Mouse (Mus musculus) intestine, embryonic 16.5 days (tissue): ENCODE measurements at regions not wholly inside any gene's neighbourhood (a gene's known extent, or its start where the extent isn't known, plus 50 kb on each side); places are given as distances from the start of the nearest gene placed in this dataset.

Source experiments
- ATAC-seq: fragments of 200-750 bp; cut with Nextera tagmentation; 2 replicates; pipeline ENCODE4 v1.8.0; 2017; ENCODE audit warnings: moderate TSS enrichment, moderate library complexity
- H3K27ac ChIP-seq: fragments of 300-500 bp; sonication (generic); 2 replicates; pipeline ENCODE4 v1.5.1; 2014; ENCODE audit warnings: mild to moderate bottlenecking, low read length
- H3K27me3 ChIP-seq: fragments of 300-500 bp; sonication (generic); replicated peaks from 2 replicates; pipeline ENCODE4 v1.6.1; 2014; ENCODE audit warnings: low read length, control low read depth, mixed read lengths; ENCODE audit not compliant: control insufficient read depth, insufficient read depth
- H3K36me3 ChIP-seq: fragments of 300-500 bp; sonication (generic); 2 replicates; pipeline ENCODE4 v1.6.1; 2014; ENCODE audit warnings: low read length, control low read depth; ENCODE audit not compliant: control insufficient read depth, insufficient read depth
- H3K4me1 ChIP-seq: fragments of 300-500 bp; sonication (generic); 2 replicates; pipeline ENCODE4 v1.6.1; 2014; ENCODE audit warnings: low read length, control low read depth, mixed read lengths; ENCODE audit not compliant: control insufficient read depth, insufficient read depth
- H3K4me2 ChIP-seq: fragments of 300-500 bp; sonication (generic); 2 replicates; pipeline ENCODE4 v1.6.1; 2014; ENCODE audit warnings: low read depth, low read length, control low read depth
- H3K4me3 ChIP-seq: fragments of 300-500 bp; sonication (generic); 2 replicates; pipeline ENCODE4 v1.5.1; 2014; ENCODE audit warnings: mild to moderate bottlenecking, low read length
- H3K9ac ChIP-seq: fragments of 300-500 bp; sonication (generic); 2 replicates; pipeline ENCODE4 v1.6.1; 2014; ENCODE audit warnings: low read depth, low read length
- H3K9me3 ChIP-seq: fragments of 300-500 bp; sonication (generic); 2 replicates; pipeline ENCODE4 v1.6.1; 2016; ENCODE audit warnings: low read length, control low read depth; ENCODE audit not compliant: control insufficient read depth
- WGBS: fragments of 180-500 bp; shearing (Covaris S2); extraction: QIAGEN DNeasy Blood & Tissue Kit; methylation state at CpG from one replicate; pipeline ENCODE4 v1.1.7; 2014; 5-methylcytosine and 5-hydroxymethylcytosine counted together

- H3K27me3 ChIP-seq: no peaks in the 10 kb centered on the region
- no peak overlapping the region for H3K4me2 ChIP-seq
- no peaks in the 10 kb centered on the region for H3K9me3 ChIP-seq
- no peaks in the 10 kb centered on the region for H3K4me1 ChIP-seq
- no peak overlapping the region for H3K4me3 ChIP-seq
- H3K27ac ChIP-seq: no peak overlapping the region
- no peak overlapping the region for H3K9ac ChIP-seq
- ATAC-seq: no peak
- WGBS: 86% methylated on average over 4 of the region's 4 CpGs
- no peaks in the 10 kb centered on the region for H3K36me3 ChIP-seq
Observed at GRCm38 (mm10) chr8:88916064-88916463, 127.9 kb downstream of the Sall1 start.

GRCm38 (mm10) chr8:88914657-88915056 is 129.3 kb downstream of the Sall1 start:
- no peak overlapping the region for H3K9ac ChIP-seq
- 87% methylated on average over 6 of the region's 6 CpGs for WGBS
- no peaks in the 10 kb centered on the region for H3K9me3 ChIP-seq
- H3K4me3 ChIP-seq: no peak overlapping the region
- H3K27ac ChIP-seq: no peak overlapping the region
- no peak for ATAC-seq
- H3K27me3 ChIP-seq: no peaks in the 10 kb centered on the region
- H3K4me2 ChIP-seq: no peak overlapping the region
- H3K4me1 ChIP-seq: no peaks in the 10 kb centered on the region
- H3K36me3 ChIP-seq: no peaks in the 10 kb centered on the region

- no peak overlapping the region for H3K4me3 ChIP-seq
- no peaks in the 10 kb centered on the region for H3K9me3 ChIP-seq
- H3K4me1 ChIP-seq: no peaks in the 10 kb centered on the region
- H3K4me2 ChIP-seq: no peak overlapping the region
- H3K36me3 ChIP-seq: no peaks in the 10 kb centered on the region
- H3K27ac ChIP-seq: no peak overlapping the region
- no peak for ATAC-seq
- WGBS: 76% methylated on average over 6 of the region's 6 CpGs
- no peak overlapping the region for H3K9ac ChIP-seq
- no peaks in the 10 kb centered on the region for H3K27me3 ChIP-seq
Observed at GRCm38 (mm10) chr8:88914190-88914589, 129.8 kb downstream of the Sall1 start.

- H3K27ac ChIP-seq: no peak overlapping the region
- no peak overlapping the region for H3K4me2 ChIP-seq
- 0 out of 2 replicates have a peak, but pooled peaks cover 2% of the 10 kb centered on the region for H3K27me3 ChIP-seq
- H3K9ac ChIP-seq: no peak overlapping the region
- 86% methylated on average over 6 of the region's 6 CpGs for WGBS
- no peak overlapping the region for H3K4me3 ChIP-seq
- no peaks in the 10 kb centered on the region for H3K4me1 ChIP-seq
- ATAC-seq: no peak
- H3K9me3 ChIP-seq: no peaks in the 10 kb centered on the region
- H3K36me3 ChIP-seq: no peaks in the 10 kb centered on the region
Observed at GRCm38 (mm10) chr8:88906244-88906643, 137.7 kb downstream of the Sall1 start.

- Histone ChIP-seq H3K9ac (no peak overlapping the region), H3K27ac (no peak overlapping the region), H3K4me2 (no peak overlapping the region), H3K36me3 (no peaks in the 10 kb centered on the region), H3K9me3 (no peaks in the 10 kb centered on the region), H3K27me3 (0 out of 2 replicates have a peak, but pooled peaks cover 2% of the 10 kb centered on the region), H3K4me3 (no peak overlapping the region), H3K4me1 (no peaks in the 10 kb centered on the region)
- no peak for ATAC-seq
- 49% methylated on average over 12 of the region's 12 CpGs for WGBS
Observed at GRCm38 (mm10) chr8:88903094-88903493, 140.9 kb downstream of the Sall1 start.

GRCm38 (mm10) chr8:88883751-88884390 is 160.1 kb downstream of the Sall1 start:
- Histone ChIP-seq H3K9me3 (no peaks in the 10 kb centered on the region), H3K4me2 (no peak overlapping the region), H3K4me3 (no peak overlapping the region), H3K27ac (no peak overlapping the region), H3K4me1 (no peaks in the 10 kb centered on the region), H3K9ac (no peak overlapping the region), H3K27me3 (no peaks in the 10 kb centered on the region), H3K36me3 (no peaks in the 10 kb centered on the region)
- ATAC-seq: no peak
- 84% methylated on average over 15 of the region's 15 CpGs for WGBS

GRCm38 (mm10) chr8:88879857-88880256 is 164.1 kb downstream of the Sall1 start:
- no peak overlapping the region for H3K4me2 ChIP-seq
- no peak overlapping the region for H3K9ac ChIP-seq
- ATAC-seq: no peak
- 70% methylated on average over 7 of the region's 7 CpGs for WGBS
- no peak overlapping the region for H3K4me3 ChIP-seq
- H3K36me3 ChIP-seq: no peaks in the 10 kb centered on the region
- H3K27me3 ChIP-seq: no peaks in the 10 kb centered on the region
- H3K4me1 ChIP-seq: no peaks in the 10 kb centered on the region
- H3K27ac ChIP-seq: no peak overlapping the region
- H3K9me3 ChIP-seq: no peaks in the 10 kb centered on the region

GRCm38 (mm10) chr8:88877921-88878320 is 166.0 kb downstream of the Sall1 start:
- ATAC-seq: no peak
- H3K36me3 ChIP-seq: no peaks in the 10 kb centered on the region
- 64% methylated on average over 10 of the region's 10 CpGs for WGBS

GRCm38 (mm10) chr8:88862846-88863455 is 166.1 kb downstream of the Cyld start:
- Histone ChIP-seq H3K9ac (no peak overlapping the region), H3K4me2 (no peak overlapping the region), H3K27ac (no peak overlapping the region), H3K4me3 (no peak overlapping the region), H3K27me3 (no peaks in the 10 kb centered on the region), H3K9me3 (no peaks in the 10 kb centered on the region), H3K4me1 (no peaks in the 10 kb centered on the region), H3K36me3 (no peaks in the 10 kb centered on the region)
- 90% methylated on average over 10 of the region's 10 CpGs for WGBS
- ATAC-seq: no peak

More at GRCm38 (mm10) chr8:88877921-88878320, 166.0 kb downstream of the Sall1 start:
- no peaks in the 10 kb centered on the region for H3K4me1 ChIP-seq
- H3K27ac ChIP-seq: no peak overlapping the region
- no peaks in the 10 kb centered on the region for H3K9me3 ChIP-seq
- H3K4me2 ChIP-seq: no peak overlapping the region
- no peak overlapping the region for H3K4me3 ChIP-seq
- no peak overlapping the region for H3K9ac ChIP-seq
- H3K27me3 ChIP-seq: no peaks in the 10 kb centered on the region

- WGBS: 71% methylated on average over 2 of the region's 2 CpGs
- Histone ChIP-seq H3K9ac (no peak overlapping the region), H3K27me3 (no peaks in the 10 kb centered on the region), H3K4me2 (no peak overlapping the region), H3K4me1 (no peaks in the 10 kb centered on the region), H3K36me3 (no peaks in the 10 kb centered on the region), H3K27ac (no peak overlapping the region), H3K4me3 (no peak overlapping the region), H3K9me3 (no peaks in the 10 kb centered on the region)
- no peak for ATAC-seq
Observed at GRCm38 (mm10) chr8:88857216-88857615, 160.4 kb downstream of the Cyld start.
